Mouse (Mus musculus) spleen, adult 10 weeks (tissue): ENCODE measurements around the gene Col9a3. TPM values are rescaled to one million over a fixed set of nuclear protein-coding genes. Genes with fewer than 3 reads are reported as not detected.

Experiments
- polyA plus RNA-seq: library from polyadenylated mRNA; stranded (reverse); fragments of 350-450 nt; fragmentation: Illumina TruSeq; extraction: RNeasy Lipid Tissue Mini Kit (QIAGEN cat#74804); gene quantifications from one replicate; pipeline ENCODE4 v1.2.3, GENCODE M21; 2015; ENCODE audit warnings: low replicate concordance; ENCODE audit not compliant: insufficient read depth

Col9a3 gene
- polyA plus RNA-seq = 1.2 TPM

GRCm38 (mm10) chr2:180597490-180597889 is at the start of gene Col9a3:
TSS of gene Col9a3 (plus strand) at chr2:180597790.

GRCm38 (mm10) chr2:180581002-180581401 is 16.6 kb upstream of the Col9a3 start, which contains the start of gene Mrgbp:
TSS of gene Mrgbp (plus strand) at chr2:180581304.

GRCm38 (mm10) chr2:180589123-180589831 is 8.3 kb upstream of the Col9a3 start, which contains the start of gene Ogfr:
TSS of gene Ogfr (plus strand) at chr2:180589245.

DNA sequence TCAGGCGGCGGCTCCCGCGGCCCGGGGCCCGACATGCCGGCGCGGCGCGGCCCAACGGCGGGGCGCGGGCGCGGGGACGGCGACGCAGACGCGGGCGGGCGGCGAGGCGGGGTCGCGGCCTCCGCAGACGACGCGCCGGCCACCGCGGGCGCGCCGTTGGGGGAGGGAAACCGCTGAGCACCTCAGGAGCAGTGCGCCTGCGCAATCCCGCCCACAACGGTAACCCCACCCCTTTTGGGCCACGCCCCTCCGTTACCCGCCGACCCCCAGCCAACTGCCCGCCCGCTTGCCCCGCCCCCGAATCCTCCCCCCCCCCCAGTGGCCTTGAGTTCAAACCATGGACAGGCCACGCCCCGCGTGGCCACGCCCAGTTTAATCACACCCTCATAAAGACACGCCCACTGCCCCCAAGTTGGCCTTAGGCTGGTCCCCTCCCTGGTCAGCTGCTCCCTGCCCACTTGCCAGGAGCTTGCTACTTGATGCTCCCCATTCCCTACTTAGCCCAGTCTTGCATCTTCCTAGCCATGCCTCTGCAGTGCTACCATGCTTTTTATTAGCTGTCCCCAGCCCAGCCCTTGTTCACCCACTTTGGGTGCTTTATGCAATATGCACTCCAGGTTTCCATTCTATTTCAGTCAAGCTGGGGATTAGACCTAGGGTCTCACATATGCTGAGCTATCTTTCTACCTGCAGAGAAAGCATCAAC is 45.1 kb downstream of the Col9a3 start, which contains the start of gene Tcfl5:
Gene Tcfl5 (minus strand): TSS at position 154 of the 706 bp plus-strand sequence.

Other genes starting within 250 kb of the Col9a3 start
- gene Slco4a1, start 141.5 kb upstream of the Col9a3 start, polyA plus RNA-seq = 2.9 TPM
- not detected for gene Ntsr1, start 97.8 kb upstream of the Col9a3 start, polyA plus RNA-seq
- 40.6 TPM for gene Mrgbp, start 16.5 kb upstream of the Col9a3 start, polyA plus RNA-seq
- 44.4 TPM for gene Ogfr, start 8.5 kb upstream of the Col9a3 start, polyA plus RNA-seq
- gene Tcfl5, start 44.9 kb downstream of the Col9a3 start, polyA plus RNA-seq = not detected
- 56.4 TPM for gene Dido1, start 112.2 kb downstream of the Col9a3 start, polyA plus RNA-seq
- gene Gid8, start 112.3 kb downstream of the Col9a3 start, polyA plus RNA-seq = 77.1 TPM
- gene Slc17a9, start 127.5 kb downstream of the Col9a3 start, polyA plus RNA-seq = 17.0 TPM
- gene Bhlhe23, start 179.1 kb downstream of the Col9a3 start, polyA plus RNA-seq = not detected